Mouse (Mus musculus) kidney, postnatal 0 days (tissue): ENCODE results near the gene Cdk9. TPM values are rescaled to one million over a fixed set of nuclear protein-coding genes. Genes with fewer than 3 reads are reported as not detected.
A peak's percentile ranks its signal among the peaks of the same experiment; 100 is the strongest.

Source experiments
- ATAC-seq: fragments of 200-750 bp; cut with Nextera tagmentation; replicated peaks from 2 replicates; pipeline ENCODE4 v1.8.0; 2017; ENCODE audit warnings: low read depth, moderate number of reproducible peaks, moderate TSS enrichment, moderate library complexity; ENCODE audit not compliant: low FRiP score
- DNase-seq: peaks from one replicate; pipeline ENCODE4 v3.0.0-alpha.2; 2016; ENCODE audit warnings: low spot score
- H3K27ac ChIP-seq: fragments of 300-500 bp; sonication (generic); 2 replicates; pipeline ENCODE4 v1.5.1; 2014; ENCODE audit warnings: mild to moderate bottlenecking
- H3K27me3 ChIP-seq: fragments of 300-500 bp; sonication (generic); 2 replicates; pipeline ENCODE4 v1.6.1; 2014; ENCODE audit warnings: low read length, mixed read lengths; ENCODE audit not compliant: insufficient read depth
- H3K36me3 ChIP-seq: fragments of 300-500 bp; sonication (generic); 2 replicates; pipeline ENCODE4 v1.6.1; 2014; ENCODE audit warnings: low read length, mixed read lengths; ENCODE audit not compliant: insufficient read depth
- H3K4me1 ChIP-seq: fragments of 300-500 bp; sonication (generic); replicated peaks from 2 replicates; pipeline ENCODE4 v1.6.1; 2014; ENCODE audit warnings: antibody characterized with exemption, low read length, mixed read lengths; ENCODE audit not compliant: insufficient read depth
- H3K4me2 ChIP-seq: fragments of 300-500 bp; sonication (generic); 2 replicates; pipeline ENCODE4 v1.6.1; 2014; ENCODE audit warnings: mild to moderate bottlenecking, low read length, moderate library complexity, mixed read lengths
- H3K4me3 ChIP-seq: fragments of 300-500 bp; sonication (generic); replicated peaks from 2 replicates; pipeline ENCODE4 v1.5.1; 2014; ENCODE audit warnings: low read depth, low read length
- H3K9ac ChIP-seq: fragments of 300-500 bp; sonication (generic); 2 replicates; pipeline ENCODE4 v1.6.1; 2014; ENCODE audit warnings: low read depth, low read length
- H3K9me3 ChIP-seq: fragments of 300-500 bp; sonication (generic); replicated peaks from 2 replicates; pipeline ENCODE4 v1.6.1; 2016; ENCODE audit warnings: low read length, inconsistent platforms, mixed read lengths
- CTCF ChIP-seq: IDR thresholded peaks from 2 replicates; pipeline ENCODE4 v1.5.1; 2016; ENCODE audit warnings: antibody characterized with exemption, low read depth, mild to moderate bottlenecking, moderate library complexity
- WGBS: fragments of 180-500 bp; shearing (Covaris S2); extraction: QIAGEN DNeasy Blood & Tissue Kit; methylation state at CpG from one replicate; pipeline ENCODE4 v1.1.7; 2014; 5-methylcytosine and 5-hydroxymethylcytosine counted together
- polyA plus RNA-seq: library from polyadenylated mRNA; unstranded; fragments of >200 nt; fragmentation: Nextera tagmentation; extraction: Ambion mirVana; gene quantifications from 2 replicates; pipeline ENCODE4 v1.2.1, GENCODE M21; 2015

Cdk9 gene
- polyA plus RNA-seq, 1 experiment from 2014 or later, result 90.6 TPM

DNA sequence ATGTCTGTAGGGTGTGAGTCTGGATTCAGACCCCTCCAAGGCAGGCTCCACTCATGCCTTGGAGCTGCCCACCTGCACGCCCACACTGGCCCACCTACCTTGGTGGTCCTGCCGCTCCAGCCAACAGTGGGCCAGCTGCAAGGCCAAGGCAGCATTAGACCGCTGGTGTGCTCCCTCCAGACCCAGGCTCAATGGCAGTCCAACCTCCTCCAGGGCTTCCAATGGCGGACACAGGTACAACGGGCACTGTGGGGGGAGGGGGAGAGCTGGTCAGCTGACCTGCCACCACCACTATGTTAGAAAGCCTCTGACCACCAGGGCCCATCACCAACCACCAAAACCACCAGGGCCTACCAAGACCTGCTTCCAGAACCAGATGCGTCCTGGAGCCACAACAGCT lies 26.2 kb downstream of the Cdk9 start:
- Histone ChIP-seq H3K9me3 (no peaks in the 10 kb centered on the region), H3K9ac (no peak overlapping the region), H3K36me3 (peaks cover 54% of the 10 kb centered on the region), H3K4me3 (no peak overlapping the region), H3K27ac (no peak overlapping the region), H3K27me3 (no peaks in the 10 kb centered on the region), H3K4me1 (no peaks in the 10 kb centered on the region), H3K4me2 (no peak overlapping the region)
- WGBS, result 96% methylated on average over 6 of the region's 6 CpGs
- no peak for DNase-seq
- no peak for ATAC-seq
- no peak for TF ChIP-seq CTCF

DNA sequence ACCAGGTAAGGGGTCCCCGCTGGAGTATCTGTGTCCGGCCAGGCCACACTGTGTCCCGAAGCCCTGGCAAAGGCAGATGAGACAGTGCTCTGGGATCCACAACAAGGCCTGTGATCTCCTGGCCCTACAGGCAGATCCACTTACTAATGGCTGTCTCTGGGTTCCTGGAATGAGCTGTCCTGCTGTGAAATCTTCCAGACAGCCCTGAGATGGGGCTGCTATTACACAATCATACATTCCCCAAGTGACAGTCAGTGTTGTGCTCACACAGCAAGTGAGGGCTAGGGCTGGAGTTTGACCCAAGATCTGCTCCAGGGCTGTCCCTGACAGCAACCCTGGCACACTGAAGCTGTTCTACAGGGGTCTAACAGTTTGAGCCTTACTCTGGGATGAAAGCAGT lies 27.1 kb downstream of the Cdk9 start:
- no peak for DNase-seq
- Histone ChIP-seq H3K4me1 (no peaks in the 10 kb centered on the region), H3K27me3 (no peaks in the 10 kb centered on the region), H3K27ac (no peak overlapping the region), H3K9ac (no peak overlapping the region), H3K4me3 (no peak overlapping the region), H3K36me3 (peaks cover 58% of the 10 kb centered on the region), H3K4me2 (no peak overlapping the region), H3K9me3 (no peaks in the 10 kb centered on the region)
- WGBS, result 99% methylated on average over 3 of the region's 3 CpGs
- ATAC-seq, result no peak
- TF ChIP-seq CTCF, result no peak

DNA sequence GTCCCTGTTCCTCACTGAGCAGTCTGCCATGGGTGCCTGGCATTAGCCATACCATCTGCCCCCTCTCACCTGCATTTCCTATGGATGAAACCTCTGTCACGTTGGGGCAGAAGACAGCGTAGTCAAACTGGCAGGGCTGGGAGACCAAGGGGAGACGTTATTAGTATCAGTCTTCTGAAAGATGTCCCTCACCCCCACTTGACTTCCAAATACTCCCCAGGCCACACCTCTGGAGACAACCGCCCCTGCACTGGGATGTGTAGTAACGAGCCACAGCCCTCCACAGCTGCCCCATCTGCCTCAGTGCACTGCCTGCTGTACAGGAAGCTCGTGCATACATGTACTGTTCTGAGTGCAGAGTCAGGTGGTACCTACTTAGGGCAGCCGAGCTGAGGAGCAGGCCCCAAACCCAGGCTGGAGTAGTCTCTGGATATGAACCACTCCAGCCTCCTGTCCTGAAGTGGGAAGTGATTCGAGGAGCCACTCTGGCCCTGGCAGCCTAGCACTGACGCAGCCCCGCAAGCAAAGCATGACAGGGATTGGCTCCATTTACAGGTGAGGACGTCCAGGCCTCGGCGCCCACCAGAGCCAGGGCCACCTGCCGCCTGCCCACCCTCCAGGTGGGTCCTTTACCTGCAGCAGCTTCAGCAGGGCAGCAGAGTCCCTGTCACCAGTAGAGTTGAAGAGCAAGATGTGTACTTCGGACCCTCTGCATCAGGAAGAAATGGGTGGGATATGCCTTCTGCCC lies 28.0 kb downstream of the Cdk9 start:
- peaks cover 58% of the 10 kb centered on the region for H3K36me3 ChIP-seq
- H3K4me1 ChIP-seq, result no peaks in the 10 kb centered on the region
- WGBS, result 86% methylated on average over 15 of the region's 15 CpGs
- DNase-seq (no peak), ATAC-seq (no peak)
- H3K4me2 ChIP-seq, result no peak overlapping the region
- no peak overlapping the region for H3K9ac ChIP-seq
- H3K27ac ChIP-seq, result no peak overlapping the region
- H3K27me3 ChIP-seq, result no peaks in the 10 kb centered on the region
- H3K9me3 ChIP-seq, result no peaks in the 10 kb centered on the region
- TF ChIP-seq CTCF, result no peak
- no peak overlapping the region for H3K4me3 ChIP-seq

DNA sequence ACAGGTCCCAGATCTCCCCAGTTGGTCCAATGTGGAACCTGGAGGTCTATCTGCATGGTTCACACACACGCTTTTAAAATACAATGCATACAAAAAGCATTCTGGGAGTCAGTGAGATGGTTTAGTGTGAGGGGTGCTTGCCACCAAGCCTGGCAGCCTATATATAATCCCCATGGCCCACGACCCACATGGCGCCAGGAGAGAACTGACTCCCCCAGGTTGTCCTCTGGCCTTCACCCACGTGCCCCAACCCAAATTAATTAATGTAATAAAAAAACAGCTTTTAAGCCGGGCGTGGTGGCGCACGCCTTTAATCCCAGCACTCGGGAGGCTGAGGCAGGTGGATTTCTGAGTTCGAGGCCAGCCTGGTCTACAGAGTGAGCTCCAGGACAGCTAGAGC lies 29.2 kb downstream of the Cdk9 start:
- no peak for TF ChIP-seq CTCF
- ATAC-seq, result no peak
- no peaks in the 10 kb centered on the region for H3K27me3 ChIP-seq
- H3K4me3 ChIP-seq, result no peak overlapping the region
- peaks cover 58% of the 10 kb centered on the region for H3K36me3 ChIP-seq
- no peak overlapping the region for H3K9ac ChIP-seq
- 84% methylated on average over 10 of the region's 10 CpGs for WGBS
- H3K4me2 ChIP-seq, result no peak overlapping the region
- H3K4me1 ChIP-seq, result no peaks in the 10 kb centered on the region
- no peak for DNase-seq
- H3K9me3 ChIP-seq, result no peaks in the 10 kb centered on the region
- no peak overlapping the region for H3K27ac ChIP-seq

DNA sequence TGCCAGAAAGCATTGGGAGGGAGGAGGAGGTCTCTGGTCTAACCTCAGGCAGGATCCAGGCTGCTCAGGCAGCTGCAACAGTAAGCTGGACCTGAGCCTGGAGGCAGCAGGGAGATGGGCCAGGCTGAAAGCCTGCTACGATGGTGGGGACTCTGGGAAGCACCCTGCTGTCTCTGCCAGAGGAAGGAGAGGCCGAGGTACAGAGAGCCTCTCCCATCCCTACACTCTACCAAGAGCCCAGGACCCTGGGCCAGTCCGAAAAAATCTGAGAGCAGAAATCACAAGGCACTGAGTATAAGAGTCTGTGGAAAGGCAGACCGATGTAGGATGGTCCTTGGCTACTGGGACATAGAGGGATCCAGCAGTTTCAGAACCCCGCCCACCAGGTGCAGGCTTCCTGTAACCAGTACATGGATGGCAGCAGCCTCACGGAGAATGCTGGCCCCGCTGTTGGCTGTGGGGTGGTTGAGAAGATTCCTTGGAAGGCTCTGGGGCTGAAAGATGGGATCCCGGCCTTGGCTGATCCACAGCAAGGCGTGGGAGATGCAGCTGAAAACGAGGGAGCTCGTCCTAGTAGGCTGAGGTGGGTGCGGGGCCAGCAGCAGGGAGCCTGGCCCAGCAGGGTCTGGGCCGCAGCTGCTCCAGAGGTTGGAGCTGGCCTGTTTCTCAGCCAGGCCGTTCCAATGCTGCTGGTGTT lies 30.0 kb downstream of the Cdk9 start:
- H3K27ac ChIP-seq, result no peak overlapping the region
- no peaks in the 10 kb centered on the region for H3K9me3 ChIP-seq
- H3K27me3 ChIP-seq, result no peaks in the 10 kb centered on the region
- H3K9ac ChIP-seq, result no peak overlapping the region
- no peak overlapping the region for H3K4me3 ChIP-seq
- no peak overlapping the region for H3K4me2 ChIP-seq
- TF ChIP-seq CTCF, result no peak
- DNase-seq, result no peak
- WGBS, result 76% methylated on average over 14 of the region's 14 CpGs
- H3K4me1 ChIP-seq, result no peaks in the 10 kb centered on the region
- no peak for ATAC-seq
- H3K36me3 ChIP-seq, result peaks cover 60% of the 10 kb centered on the region

DNA sequence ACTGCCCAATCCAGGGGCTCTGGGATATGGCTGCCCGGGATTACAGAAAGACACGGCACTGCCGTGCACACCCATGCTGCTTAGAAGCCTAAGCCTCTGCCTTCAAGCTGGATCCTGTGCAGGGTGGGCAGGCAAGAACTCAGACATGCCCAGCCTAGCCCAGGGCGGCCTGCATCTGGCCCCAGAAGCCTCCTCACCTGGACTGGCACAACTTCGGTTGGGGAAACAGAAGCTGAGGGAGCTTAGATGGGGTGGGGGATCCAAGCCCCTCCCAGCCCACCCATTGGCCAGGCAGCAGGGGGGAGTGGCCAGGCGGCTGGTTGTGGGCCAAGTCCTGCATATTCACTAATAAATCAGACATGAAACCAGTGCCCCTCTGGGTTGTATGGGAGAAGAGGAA lies 31.1 kb downstream of the Cdk9 start:
- Histone ChIP-seq H3K27ac (no peak overlapping the region), H3K4me3 (no peak overlapping the region), H3K9ac (no peak overlapping the region), H3K27me3 (no peaks in the 10 kb centered on the region), H3K9me3 (no peaks in the 10 kb centered on the region), H3K4me2 (no peak overlapping the region), H3K36me3 (peaks cover 57% of the 10 kb centered on the region), H3K4me1 (no peaks in the 10 kb centered on the region)
- WGBS, result 68% methylated on average over 6 of the region's 6 CpGs
- ATAC-seq, result no peak
- TF ChIP-seq CTCF, result no peak
- DNase-seq, result peak; percentile 31
